Mouse (Mus musculus): ENCODE measurements at regions not wholly inside any gene's neighbourhood (a gene's known extent, or its start where the extent isn't known, plus 50 kb on each side); places are given as distances from the start of the nearest gene placed in this dataset.

DNA sequence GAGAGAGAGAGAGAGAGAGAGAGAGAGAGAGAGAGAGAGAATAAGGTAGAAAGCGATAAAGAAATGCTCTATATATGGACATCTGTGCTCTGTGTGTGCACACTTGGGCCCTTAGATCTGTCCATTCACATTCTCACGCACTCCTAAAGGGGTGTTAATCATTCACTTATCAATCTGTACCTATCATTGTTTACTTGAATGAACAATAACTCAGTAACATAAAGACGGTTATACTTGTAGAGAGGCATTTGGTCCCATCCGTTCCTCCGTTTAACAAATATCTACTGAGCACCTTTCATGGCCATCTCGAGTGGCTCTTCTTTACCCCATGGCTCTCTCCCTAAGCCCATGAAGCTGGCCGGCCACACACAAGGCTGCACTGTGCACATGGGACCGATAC, 114.3 kb upstream of the Cpm start:
- no peak for DNase-seq

DNA sequence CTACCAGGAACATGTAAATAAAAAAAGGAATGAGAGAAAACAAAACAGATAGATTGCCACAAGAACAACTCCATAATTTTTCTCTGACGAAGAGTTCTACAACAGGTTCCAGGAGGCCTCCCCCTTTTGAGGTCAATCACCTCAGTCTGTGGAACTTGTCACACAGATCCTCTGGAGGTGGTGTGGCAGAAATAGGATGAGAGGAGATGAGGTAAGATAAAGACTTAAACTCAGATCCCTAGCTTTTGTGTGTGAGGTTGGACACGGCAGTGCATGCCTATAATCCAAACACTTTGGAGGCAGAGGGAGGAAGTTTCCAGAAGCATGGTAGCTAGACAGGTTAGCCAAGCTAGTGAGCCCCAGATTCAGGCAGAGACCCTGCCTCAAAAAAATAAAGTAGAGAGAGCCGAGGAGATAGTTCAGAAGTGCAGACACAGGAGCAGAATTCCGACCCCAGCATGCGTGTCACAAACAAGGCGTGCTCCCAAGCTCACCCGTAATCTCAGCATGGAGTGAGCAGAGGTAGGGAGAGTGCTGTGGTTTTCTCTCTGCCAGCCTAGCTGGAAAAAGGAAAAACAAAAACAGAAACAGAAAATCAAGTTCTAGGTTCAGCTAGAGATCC, 115.3 kb upstream of the Cpm start:
- no peak for DNase-seq

DNA sequence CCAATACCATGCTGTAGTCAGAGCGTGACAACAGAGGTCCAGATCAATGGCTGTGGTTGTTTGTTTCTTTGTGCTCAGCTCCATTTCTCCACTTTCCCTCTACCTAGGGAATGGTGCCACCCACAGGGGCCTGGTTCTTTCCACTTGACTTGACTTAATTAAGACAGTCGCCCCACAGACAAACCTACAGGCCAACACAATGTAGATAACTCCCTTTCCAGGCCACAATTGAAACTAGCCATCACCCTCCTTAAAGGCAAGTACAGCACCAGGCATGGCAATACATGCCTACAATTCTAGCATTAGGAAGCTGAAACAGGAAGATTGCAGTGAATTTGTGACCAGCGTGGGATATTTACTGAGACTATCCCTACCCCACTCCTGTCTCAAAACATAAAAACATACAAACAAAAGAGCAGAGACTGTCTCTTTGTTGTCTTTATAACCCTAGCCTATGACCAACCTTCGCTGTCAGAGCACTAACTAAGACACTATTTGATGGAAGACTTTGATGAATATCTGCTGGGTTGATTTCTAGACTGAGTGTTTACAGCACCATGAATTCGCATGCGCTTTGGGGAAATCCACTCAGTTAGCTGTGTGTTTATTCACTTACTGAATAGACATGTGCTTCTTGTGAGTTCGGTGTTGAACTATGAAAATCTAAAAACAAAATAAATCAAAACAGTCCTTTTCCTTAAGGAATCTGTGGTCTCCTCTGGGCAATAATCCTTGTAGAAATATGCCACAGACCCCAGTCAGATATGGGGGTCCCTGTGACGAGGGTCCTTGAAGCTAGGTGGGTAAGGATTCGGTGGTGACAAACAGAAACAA, 116.7 kb upstream of the Cpm start:
- DNase-seq = no peak

DNA sequence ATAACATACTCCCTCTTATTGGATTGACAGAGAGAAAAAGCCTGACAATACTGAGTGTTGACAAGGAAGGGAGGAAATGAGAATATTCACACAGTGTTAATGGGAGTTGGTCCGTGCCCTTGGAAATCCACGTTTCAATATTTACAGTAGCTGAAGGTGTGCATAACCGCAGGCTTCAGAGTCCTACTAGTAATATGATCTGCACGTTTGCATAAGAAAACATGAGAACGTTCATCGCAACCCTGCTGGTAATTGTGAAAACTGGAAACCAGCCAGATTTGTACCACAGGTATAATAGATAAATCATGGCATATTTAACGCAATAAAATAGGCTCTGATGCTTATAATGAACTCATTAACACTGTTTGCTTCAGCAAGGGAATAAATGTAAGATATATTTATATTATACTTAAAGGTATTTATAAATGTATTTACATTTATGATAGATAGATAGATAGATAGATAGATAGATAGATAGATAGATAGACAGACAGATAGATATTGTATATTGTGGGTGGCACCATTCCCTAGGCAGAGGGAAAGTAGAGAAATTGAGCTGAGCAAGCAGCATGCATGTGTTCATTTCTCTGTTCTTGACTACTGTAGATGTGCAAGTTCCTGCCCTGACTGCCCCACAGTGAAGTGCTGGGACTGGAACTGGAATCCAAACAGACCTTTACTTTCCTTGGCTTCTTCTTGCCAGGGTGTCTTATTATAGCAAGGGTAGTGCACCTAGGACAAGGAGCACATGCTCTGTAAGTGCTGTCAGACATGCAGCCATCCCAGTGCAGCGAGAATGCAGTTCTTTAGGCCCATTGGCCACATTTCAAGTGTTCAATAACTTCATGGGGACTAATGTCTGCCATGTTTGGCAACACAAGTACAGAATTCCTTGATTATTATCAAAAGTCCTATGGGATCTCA, 117.6 kb upstream of the Cpm start:
- no peak for DNase-seq

DNA sequence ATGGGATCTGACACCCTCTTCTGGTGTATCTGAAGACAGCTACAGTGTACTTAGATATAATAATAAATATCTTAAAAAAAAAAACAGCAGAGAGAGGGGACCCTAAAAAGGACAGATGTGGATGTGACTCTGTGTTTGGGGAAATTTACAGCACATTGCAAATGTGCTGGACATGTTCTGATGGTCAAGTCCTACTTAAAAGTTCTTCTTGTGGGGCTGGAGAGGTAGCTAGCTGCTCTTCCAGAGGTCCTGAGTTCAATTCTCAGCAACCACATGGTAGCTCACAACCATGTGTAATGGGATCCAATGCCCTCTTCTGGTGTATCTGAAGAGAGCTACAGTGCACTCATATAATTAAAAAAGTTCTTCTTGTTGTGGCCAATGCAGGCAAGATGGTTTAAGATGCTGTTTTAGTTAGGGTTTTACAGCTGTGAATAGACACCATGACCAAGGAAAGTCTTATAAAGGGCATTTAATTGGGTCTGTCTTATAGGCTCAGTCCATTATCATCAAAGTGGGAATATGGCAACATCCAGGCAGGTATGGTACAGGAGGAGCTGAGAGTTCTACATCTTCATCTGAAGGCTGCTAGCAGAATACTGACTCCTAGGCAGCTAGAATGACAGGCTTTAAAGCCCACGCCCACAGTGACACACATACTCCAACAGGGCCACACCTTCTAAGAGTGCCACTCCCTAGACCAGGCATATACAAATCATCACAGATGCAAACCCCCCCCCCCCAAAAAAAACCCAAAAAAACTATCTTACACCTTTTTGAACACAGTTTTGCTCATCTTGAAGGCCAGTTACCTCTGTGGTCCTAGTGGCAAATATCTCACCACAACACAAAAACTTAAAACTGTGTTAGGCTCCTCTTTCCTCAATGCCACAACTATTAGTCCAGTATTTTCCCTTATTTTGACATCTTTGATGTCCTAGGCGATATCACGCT, 118.5 kb upstream of the Cpm start:
- no peak for DNase-seq

DNA sequence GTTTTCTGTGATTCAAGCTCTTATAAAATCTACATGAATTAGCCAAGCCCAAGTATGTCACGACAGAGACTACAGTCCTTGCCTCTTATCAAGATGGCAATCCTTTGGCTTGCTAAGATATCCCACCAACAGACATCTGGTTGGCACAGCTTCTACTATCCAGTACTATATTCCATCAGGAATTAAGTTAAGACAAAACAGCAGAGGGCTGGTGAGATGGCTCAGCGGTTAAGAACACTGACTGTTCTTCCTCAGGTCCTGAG, 119.1 kb upstream of the Cpm start:
- DNase-seq = no peak

DNA sequence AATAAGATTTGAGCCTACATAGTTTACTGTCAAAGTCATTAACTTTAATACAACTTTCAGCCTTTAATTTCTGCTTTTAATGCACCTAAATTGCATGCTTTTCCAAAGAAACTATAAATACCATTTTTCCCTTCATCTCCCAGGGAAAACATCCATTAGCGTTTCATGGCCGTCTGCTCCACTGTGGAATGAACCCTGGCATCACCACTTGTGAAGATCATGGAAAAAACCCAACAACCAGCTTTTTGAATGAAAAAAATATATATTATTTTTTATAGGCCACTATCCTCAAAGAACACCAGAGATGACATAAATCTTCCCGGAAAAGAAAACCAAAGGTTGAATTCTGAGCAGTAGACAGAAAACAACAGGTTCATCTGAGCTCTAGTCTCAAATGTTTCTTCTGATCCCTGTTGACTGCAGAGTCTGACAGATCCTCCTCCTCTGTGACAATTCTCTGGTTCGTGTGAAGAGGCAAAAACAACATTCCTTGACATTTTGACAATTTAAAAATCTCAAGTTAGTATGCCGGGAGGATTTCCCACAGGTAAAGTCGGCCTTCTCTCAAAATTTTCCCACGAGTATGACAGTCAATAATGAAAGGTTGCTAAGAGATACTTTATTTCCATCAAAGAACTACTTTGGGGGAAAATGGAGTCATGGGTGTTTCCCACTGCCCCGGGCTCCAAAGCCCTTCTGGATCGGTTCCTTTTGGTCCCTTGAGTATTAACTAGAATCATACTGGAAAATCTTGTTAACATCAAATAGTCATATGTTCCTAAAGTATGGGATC, 119.7 kb upstream of the Cpm start:
- DNase-seq = no peak

DNA sequence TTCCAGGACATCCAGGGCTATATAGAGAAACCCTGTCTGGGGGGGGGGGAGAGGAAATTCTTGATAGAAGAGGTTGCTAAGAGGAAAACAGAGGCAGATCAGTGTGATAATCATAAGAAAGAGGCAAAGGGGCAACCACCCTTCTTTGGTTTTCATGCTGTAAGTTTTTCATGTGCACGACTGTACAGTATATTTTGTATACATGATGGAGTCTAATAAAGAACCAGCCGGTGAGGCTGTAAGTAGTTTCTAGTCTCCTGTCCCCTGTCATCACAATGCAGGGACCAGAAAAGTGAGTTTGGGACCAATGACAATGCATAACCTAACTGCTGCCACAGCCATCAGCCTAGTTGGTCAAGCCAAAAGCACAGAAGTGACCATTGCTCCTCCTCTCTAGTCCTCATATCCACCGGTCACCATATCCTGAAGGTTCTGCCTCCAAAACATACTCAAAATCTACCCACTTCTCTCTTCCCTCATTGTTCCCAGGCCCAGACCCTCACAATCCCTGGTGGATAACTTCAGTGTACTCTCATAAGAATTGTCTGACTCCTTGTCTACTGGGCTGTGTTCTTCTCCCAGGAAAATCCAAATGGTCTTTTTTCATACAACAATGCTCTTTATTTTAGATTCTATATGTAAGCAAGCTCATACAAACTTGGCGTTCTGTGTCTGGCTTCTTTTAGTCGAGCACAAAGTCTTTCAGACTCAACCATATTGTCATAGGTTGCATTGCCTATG, 122.9 kb upstream of the Cpm start:
- DNase-seq = no peak

DNA sequence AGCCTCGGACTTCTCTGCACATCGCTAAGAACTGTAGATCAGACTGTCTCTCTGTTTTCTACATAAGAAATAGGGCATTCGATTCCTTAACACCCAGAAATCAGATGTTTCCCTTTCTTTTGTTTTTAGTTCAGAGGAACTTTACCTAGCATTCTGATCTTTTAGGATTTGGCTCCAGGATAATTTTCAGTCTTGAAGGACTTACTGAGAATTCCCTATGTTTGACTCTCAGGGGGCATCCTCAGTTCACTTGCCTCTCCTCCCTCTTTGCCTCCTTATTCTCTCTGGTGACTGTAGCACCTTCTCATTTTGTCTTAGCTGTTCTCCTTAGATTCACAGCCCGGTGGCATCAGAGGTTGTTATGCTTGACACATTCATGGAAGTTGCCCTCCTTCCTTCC, 123.8 kb upstream of the Cpm start:
- DNase-seq = no peak

DNA sequence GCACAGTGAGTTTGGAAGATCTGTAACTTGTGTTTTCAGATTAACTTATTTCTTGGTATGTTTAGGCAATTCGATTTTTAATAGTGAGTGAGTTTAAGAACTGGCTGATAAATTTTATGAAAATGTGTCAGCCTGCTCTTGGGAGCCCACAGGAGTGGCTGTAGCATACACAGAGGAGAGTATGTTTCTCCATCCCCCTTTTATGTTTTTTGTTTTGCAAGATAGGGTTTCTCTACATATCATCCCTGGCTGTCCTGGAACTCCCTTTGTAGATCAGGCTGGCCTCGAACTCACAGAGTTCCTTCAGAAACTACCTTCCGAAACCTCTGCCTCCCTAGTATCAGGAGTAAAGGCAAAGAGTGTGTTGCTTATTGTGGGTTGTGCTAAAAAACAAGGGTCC, 124.2 kb upstream of the Cpm start:
- DNase-seq = no peak

DNA sequence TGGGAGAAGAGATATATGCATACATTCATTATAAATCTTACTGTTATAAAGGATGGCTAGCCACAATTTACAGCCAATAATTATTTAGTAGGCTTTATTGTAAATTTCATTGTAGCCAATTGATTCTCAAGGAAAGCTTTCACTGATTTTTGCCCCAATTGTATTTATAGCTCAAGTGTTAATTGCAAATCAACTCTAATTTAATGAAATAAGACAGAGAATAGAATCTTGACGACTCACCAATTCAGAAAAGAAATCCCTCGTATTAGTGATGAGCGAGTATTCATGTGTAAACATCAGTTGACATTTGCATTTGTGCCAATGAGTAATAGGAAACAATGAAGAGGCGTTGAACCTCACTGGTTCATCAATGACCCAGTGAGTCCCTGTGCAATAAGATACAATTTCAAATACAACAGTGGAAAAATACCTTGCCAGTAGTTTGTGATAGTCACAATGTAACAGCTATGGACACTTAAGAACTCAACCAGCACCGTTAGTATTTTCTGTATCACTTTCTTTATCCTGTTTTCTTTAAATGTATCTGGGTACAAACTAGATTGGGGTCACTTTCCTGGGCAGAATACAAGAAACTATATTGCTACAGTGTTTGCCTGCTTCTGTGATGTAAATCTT, 124.6 kb upstream of the Cpsf6 start:
- no peak for DNase-seq

DNA sequence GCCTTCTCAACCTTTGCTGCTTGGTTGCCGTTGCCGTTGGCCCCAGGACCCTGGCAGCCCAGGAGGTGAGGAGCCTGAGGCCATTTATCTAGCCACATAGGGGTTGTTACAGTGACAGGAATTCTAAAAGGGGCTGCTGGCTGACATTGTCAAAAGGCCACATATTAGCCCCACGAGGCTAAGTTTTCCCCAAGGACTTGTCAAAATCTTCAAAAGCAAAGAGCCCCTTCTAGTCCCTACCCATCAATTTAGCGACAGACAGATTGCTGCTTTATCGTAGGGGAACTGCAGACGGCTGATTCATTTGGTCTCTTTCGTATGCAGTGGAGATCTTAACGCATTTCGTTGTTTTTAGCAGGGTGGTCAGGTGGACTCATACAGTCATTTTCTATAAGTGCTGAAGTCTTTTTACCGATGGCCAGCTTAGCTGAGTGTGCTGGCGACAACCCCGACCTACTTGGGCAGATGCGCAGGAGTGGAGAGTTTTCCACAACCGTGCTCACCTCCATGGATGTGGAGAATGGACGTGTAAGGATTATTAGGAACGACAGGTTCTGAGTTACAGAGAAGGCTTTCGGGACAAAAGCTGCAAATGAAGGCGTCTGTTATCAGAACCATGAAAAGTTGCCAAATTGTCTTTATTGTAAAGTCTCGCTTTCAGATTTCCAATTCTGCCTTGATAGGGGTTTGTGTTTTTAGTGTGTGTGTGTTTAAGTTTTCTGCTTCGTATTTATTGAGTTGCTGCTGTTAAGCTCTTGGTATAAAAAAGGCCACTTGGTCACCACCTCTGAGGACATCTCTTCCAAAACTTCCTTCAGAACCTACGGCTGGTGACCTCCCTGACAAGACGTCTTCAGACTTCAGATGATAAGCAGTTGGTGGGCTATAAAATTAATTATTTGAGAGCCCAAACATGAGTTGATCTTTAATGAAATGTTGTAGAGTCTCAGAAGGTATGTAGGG, 123.7 kb upstream of the Cpsf6 start:
- no peak for DNase-seq

DNA sequence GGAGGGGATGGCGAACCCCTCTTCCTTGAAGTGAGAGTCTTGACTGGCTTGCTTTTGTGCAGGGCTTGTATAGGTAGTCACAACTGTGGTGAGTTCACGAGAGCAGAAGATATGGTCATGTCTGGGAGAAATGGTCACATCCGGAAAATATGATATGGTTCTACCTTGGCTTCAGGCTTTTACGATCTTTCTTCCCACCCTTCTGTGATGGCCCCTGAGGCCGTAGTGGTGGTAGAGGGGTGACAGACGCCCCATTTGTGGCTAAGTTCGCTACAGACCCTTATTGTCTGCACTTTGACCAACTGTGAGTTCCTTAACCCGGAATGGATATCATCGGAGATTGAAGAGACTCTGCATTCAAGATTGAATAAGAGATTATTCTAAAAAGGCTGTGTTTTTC, 122.9 kb upstream of the Cpsf6 start:
- no peak for DNase-seq

DNA sequence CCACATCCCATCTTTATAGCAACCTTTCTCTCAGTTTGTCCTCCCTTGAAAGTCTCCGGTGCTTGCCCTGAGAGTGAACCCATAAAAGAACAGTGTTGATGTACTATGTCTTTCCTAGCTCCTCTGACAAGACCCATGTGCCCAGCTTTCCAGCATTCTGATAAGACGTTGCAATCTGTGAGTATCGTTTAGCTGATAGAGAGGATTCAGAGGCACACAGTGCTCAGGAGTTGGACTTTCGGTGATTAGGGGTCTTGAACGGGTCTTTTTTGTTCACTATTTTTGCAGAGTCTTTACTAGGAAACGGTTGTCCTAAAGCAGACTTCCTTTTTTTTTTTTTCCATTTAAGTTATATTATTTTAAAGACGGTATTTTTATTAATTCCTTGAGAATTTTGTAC, 122.3 kb upstream of the Cpsf6 start:
- no peak for DNase-seq

DNA sequence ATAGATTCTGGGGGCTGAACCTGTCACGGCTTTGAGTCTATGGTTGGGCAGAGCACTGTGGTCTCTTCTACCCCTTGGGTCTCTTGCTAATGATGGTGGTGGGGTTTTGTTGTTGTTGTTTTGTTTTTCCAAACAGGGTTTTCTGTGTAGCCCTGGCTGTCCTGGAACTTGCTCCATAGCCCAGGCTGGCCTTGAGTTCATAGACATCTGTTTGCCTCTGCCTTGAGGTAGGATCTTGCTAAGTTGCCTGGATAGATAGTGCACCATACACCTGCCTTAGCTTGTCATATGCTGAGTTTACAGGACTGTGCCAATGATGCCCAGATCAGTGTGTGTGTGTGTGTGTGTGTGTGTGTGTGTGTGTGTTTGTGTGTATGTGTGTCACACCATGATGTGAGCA, 121.6 kb upstream of the Cpsf6 start:
- no peak for DNase-seq

DNA sequence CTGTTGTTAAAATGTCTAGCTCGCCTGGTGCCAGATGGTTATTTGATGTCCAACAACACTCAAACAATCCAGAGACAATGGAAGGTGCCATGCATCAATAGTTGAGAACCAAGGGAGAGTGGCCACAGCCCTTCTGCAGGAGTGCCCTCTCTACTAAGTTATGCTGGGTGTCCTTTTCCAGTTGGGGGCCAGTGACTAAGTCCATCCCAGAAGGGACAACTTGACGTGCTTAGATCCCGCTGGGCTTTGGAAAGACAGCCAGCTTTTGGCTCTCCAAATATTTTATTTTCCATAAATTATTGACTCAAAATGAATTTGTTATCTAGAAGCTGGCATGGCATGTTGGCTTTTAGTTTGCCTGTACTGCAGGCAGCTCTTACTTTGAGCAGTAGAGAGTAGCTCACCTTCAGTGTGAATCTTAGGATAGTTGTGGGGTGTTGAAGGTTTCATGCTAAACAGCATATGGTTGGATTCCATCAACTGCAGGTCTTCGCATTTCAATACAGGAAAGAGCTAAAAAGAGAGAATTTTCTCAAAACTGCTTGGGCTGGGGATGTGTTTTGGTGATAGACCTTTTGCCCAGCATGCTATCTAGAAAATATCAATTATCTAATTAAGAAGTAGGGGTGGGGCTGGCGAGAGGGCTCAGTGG, 120.8 kb upstream of the Cpsf6 start:
- no peak for DNase-seq

DNA sequence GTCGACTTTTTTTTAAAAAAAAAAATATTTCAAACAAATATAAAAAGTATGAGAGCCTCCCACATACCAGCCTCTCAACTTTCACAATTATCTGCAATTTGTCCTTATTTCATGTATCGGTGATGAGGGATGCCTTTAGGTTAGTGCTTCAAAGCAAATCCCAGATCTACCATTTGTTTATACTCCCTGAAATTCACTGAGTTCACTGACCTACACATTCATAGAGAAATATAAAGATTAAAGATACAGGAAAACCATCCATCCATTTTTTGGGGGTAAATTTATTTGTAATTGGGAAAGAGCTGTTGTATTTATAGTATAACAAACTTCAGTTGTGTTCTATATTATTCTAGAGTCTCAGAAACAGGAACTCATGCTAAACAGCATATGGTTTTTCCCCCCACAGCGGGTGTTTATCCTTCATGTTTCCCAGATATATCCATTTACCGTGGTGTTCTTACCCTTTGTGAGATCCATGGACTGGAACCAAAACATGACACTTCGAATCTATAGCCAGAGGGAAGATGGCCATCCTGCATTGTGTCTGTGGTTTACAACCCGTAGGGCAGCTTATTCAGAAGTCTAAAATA, 120.1 kb upstream of the Cpsf6 start:
- DNase-seq = no peak
